ENCODE assay signal across 11 mouse cellular contexts in genomic region chr14:92016991-92017390, GRCm38 (mm10).
"Had no signal": no experiment of that assay in that cellular context is flagged by ENCODE, and none has a peak within 500 bp of the region (broad histone marks: within the 10 kb centered on the region; RNA-seq: fewer than 3 reads in every experiment).

No protein-coding gene starts in this region.

- H3K27ac ChIP-seq: intestine, embryonic 15.5 days; limb, embryonic 13.5 days; liver, embryonic 15.5 days; midbrain, embryonic 12.5 days had no signal

- H3K27me3 ChIP-seq: intestine, embryonic 15.5 days; limb, embryonic 13.5 days; liver, embryonic 15.5 days; midbrain, embryonic 12.5 days had no signal

- H3K36me3 ChIP-seq: intestine, embryonic 15.5 days; limb, embryonic 13.5 days; liver, embryonic 15.5 days; midbrain, embryonic 12.5 days had no signal

- DNase-seq: left cerebral cortex, postnatal 4 days; lung, embryonic 14.5 days; lung, postnatal 10 days; lung, postnatal 4 days; right cerebral cortex, postnatal 14 days; thymus, postnatal 4 days had no signal

- H3K9ac ChIP-seq: intestine, embryonic 15.5 days; limb, embryonic 13.5 days; liver, embryonic 15.5 days; lung, embryonic 14.5 days; midbrain, embryonic 12.5 days had no signal

- H3K4me3 ChIP-seq: intestine, embryonic 15.5 days; limb, embryonic 13.5 days; liver, embryonic 15.5 days; midbrain, embryonic 12.5 days had no signal

- H3K4me1 ChIP-seq: intestine, embryonic 15.5 days; liver, embryonic 15.5 days; midbrain, embryonic 12.5 days had no signal

- ATAC-seq: intestine, embryonic 15.5 days had no signal

- H3K9me3 ChIP-seq: intestine, embryonic 15.5 days; limb, embryonic 13.5 days; liver, embryonic 15.5 days; midbrain, embryonic 12.5 days had no signal

- H3K4me2 ChIP-seq: intestine, embryonic 15.5 days; limb, embryonic 13.5 days; liver, embryonic 11.5 days; liver, embryonic 15.5 days; lung, embryonic 14.5 days; midbrain, embryonic 12.5 days had no signal
